Mouse (Mus musculus): ENCODE data around the gene Rab14. TPM values are rescaled to one million over a fixed set of nuclear protein-coding genes. Genes with fewer than 3 reads are reported as not detected.

Rab14 gene
- polyA plus RNA-seq, 1 experiment from 2014 or later = 432 TPM

DNA sequence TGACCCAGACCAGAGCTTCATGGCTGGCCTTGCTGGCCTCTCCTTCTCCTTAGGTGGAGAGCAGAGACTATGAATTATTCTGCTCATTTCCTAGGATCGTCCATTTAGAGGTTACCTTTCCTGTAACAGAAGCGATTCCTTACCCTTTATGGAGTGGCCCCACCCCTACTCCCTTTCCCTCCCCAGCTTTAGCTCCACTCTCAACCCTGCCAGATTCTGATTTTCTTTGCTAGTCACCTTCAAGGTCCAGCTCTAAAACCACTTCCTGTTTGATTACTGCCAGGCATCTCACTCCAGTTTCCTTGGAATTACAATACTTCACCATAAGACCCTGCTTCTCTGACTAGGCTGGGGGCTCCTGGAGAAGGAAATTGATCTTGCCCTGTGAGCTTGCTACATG, 15.8 kb upstream of the Rab14 start:
- 92% methylated on average over 2 of the region's 2 CpGs for WGBS
- H3K36me3 ChIP-seq (ENCODE audit: poor library complexity, severe bottlenecking) = no peaks in the 10 kb centered on the region
- peaks cover 13% of the 10 kb centered on the region for H3K4me1 ChIP-seq
- H3K27me3 ChIP-seq = no peaks in the 10 kb centered on the region
- H3K9ac ChIP-seq = no peak overlapping the region
- no peak overlapping the region for H3K4me3 ChIP-seq
- H3K9me3 ChIP-seq (replicated peaks) = no peaks in the 10 kb centered on the region
- H3K4me2 ChIP-seq = no peak overlapping the region
- ATAC-seq = no peak
- no peak overlapping the region for H3K27ac ChIP-seq

DNA sequence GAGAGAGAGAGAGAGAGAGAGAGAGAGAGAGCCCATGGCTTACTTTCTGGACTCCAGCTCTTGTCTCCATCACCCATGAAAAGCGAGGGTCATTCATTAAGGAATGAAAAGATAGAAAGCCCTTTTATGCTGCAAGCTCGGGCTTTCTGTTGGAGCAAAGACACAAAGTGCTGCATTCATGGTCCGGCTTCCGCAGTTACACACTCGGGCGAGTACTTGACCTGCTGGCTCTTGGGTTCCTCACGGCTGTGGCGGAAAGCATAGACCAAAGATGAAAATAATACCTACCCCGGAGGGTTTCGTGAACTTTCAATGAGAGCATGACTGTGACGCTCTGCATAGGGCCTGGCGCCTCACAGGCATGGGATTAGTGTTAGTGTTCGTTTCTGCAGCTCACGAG, 14.4 kb upstream of the Rab14 start:
- ATAC-seq = no peak
- H3K27ac ChIP-seq = no peak overlapping the region
- peaks cover 13% of the 10 kb centered on the region for H3K4me1 ChIP-seq
- peak overlapping the region; percentile 46 for H3K4me2 ChIP-seq
- no peaks in the 10 kb centered on the region for H3K27me3 ChIP-seq
- H3K36me3 ChIP-seq (ENCODE audit: poor library complexity, severe bottlenecking) = no peaks in the 10 kb centered on the region
- WGBS = 12% methylated on average over 14 of the region's 14 CpGs
- H3K9ac ChIP-seq = no peak overlapping the region
- no peak overlapping the region for H3K4me3 ChIP-seq
- no peaks in the 10 kb centered on the region for H3K9me3 ChIP-seq (replicated peaks)

DNA sequence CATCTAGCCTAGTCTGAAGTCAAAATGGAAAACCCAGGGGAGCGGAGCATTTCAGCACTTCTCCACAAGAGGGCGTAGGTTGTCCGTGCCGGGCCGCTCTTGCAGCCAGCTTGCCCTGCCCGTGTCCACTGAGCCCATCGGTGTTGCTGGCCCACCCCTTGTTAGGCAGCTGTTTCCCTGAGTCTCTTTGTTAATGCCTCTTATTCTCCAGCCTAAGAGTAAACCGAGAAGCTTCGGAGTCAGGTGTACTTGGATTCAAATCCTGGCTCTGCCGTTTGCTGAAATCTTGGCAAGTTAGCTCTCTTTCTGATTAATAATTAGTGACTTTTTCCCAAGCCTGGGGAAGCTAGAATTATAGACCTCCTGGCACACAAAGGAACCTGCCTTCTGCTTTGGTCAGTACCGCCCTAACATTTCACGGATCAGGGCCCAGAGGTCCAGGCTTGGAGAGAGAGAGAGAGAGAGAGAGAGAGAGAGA, 14.0 kb upstream of the Rab14 start:
- Histone ChIP-seq H3K27ac (no peak overlapping the region), H3K9me3 (replicated peaks) (no peaks in the 10 kb centered on the region), H3K9ac (no peak overlapping the region), H3K4me1 (peaks cover 13% of the 10 kb centered on the region), H3K36me3 (ENCODE audit: poor library complexity, severe bottlenecking) (no peaks in the 10 kb centered on the region), H3K4me2 (peak overlapping the region; percentile 46), H3K4me3 (no peak overlapping the region), H3K27me3 (no peaks in the 10 kb centered on the region)
- peak; percentile 81 for ATAC-seq
- under 1% methylated on average over 12 of the region's 12 CpGs for WGBS

DNA sequence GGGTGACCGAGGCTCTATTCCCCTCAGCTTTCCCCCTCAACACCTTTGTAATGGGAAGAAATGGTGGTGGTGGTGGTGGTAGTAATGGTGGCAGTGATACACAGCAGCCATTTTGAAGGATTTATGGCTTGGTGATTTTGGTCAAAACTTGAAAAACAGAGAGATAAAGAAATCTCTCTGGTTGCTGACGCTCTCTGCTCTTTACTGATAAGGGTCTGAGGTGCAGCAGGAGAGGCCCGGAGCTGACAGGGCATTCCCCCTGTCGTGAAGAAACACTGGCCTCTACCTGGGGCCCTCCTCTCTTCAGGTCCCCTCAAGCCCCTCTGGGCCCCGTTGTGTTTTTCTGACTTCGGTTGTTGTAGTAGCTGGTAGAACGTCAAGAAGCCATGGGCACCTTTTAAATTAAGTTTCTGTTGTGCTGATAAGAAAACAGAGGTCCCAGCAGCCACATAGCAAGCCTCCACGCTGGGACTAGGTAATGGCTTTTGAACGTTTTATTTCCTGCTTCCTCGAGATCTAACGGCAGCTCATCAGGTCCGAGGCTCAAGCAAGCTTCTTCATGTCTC, 12.5 kb upstream of the Rab14 start:
- H3K36me3 ChIP-seq (ENCODE audit: poor library complexity, severe bottlenecking) = no peaks in the 10 kb centered on the region
- no peak overlapping the region for H3K4me2 ChIP-seq
- no peak overlapping the region for H3K4me3 ChIP-seq
- peaks cover 13% of the 10 kb centered on the region for H3K4me1 ChIP-seq
- no peaks in the 10 kb centered on the region for H3K9me3 ChIP-seq (replicated peaks)
- no peak overlapping the region for H3K27ac ChIP-seq
- H3K27me3 ChIP-seq = no peaks in the 10 kb centered on the region
- H3K9ac ChIP-seq = no peak overlapping the region
- no peak for ATAC-seq
- 89% methylated on average over 12 of the region's 12 CpGs for WGBS

DNA sequence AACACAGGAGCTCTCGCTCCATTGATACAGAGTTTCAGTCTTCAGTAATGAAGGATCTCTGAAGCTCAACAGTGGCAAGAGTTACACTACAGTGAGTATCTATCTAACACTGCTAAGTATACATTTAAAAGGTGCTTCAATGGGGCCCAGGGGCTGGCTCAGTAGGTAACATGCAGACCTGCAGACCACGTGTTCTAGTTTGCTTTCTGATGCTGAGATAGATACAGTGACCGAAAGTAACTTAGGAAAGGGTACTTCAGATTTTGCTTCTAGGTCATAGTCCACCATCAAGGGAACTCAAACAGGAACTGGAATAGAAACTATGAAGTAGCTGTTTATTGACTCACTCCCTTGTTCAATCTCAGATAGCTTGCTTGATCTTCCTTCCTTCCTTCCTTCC, 10.8 kb upstream of the Rab14 start:
- 74% methylated on average over 3 of the region's 3 CpGs for WGBS
- ATAC-seq = no peak
- no peaks in the 10 kb centered on the region for H3K36me3 ChIP-seq (ENCODE audit: poor library complexity, severe bottlenecking)
- H3K27ac ChIP-seq = no peak overlapping the region
- H3K27me3 ChIP-seq = no peaks in the 10 kb centered on the region
- H3K4me3 ChIP-seq = no peak overlapping the region
- no peak overlapping the region for H3K9ac ChIP-seq
- no peaks in the 10 kb centered on the region for H3K9me3 ChIP-seq (replicated peaks)
- peaks cover 13% of the 10 kb centered on the region for H3K4me1 ChIP-seq
- no peak overlapping the region for H3K4me2 ChIP-seq

DNA sequence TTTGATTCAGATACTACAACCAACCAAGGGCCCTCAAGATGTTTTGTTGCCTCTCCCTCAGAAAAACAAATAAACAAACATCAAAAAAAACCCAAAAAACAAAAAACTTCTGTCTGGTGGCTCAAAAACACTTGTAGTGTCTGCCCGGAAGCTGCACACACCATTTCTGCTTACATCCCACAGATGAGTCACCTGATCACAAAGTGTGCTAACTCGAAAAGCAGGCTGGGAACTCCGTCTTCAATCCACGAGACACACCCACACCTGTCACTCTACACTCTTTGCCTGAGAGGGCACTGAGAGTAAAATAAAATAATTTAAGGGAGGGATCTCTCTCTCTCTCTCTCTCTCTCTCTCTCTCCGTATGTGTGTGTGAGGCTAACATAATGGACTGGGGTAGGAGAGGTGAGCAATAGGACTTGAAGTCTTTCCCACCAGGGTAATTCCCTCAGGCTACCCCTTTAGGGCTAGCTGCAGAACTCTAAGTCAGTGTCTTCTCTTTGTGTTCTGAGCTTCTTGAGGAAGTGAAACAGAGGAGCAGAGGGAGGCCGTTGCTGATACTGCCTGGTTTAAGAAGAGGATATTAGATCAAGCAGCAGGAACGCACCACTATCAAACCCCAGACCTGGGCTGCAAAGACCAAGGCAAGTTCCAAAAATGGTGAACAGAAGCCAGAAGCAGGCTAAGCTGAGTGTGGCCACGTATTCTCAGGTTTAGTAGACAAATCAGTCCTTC, 8.2 kb upstream of the Rab14 start:
- no peak overlapping the region for H3K27ac ChIP-seq
- H3K9me3 ChIP-seq (replicated peaks) = no peaks in the 10 kb centered on the region
- no peak overlapping the region for H3K4me3 ChIP-seq
- no peak for ATAC-seq
- H3K36me3 ChIP-seq (ENCODE audit: poor library complexity, severe bottlenecking) = no peaks in the 10 kb centered on the region
- H3K4me1 ChIP-seq = no peaks in the 10 kb centered on the region
- 0 out of 2 replicates have a peak, but pooled peaks cover 4% of the 10 kb centered on the region for H3K27me3 ChIP-seq
- no peak overlapping the region for H3K4me2 ChIP-seq
- WGBS = 74% methylated on average over 8 of the region's 8 CpGs
- H3K9ac ChIP-seq = no peak overlapping the region

DNA sequence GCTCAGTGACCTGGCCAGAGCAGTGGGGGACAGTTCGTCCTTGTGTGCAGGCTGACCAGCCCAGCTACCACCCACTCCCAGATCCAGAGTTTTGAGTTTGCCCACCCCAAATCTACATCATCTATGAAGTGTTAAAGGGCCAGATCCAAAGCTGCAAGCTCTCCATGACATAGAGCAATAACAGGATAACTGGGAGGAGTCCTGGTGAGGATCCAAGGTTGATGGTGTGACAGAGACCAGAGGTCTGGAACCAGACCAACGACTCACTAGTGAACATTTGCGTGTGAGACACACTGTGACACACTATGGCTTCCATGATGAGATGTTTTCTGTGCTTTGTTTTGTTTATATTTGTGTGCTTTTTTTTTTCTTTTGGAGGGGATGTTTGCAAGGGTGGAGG, 7.1 kb upstream of the Rab14 start:
- H3K27ac ChIP-seq = no peak overlapping the region
- no peaks in the 10 kb centered on the region for H3K9me3 ChIP-seq (replicated peaks)
- H3K9ac ChIP-seq = no peak overlapping the region
- ATAC-seq = no peak
- WGBS = 84% methylated on average over 3 of the region's 3 CpGs
- no peak overlapping the region for H3K4me3 ChIP-seq
- H3K36me3 ChIP-seq (ENCODE audit: poor library complexity, severe bottlenecking) = no peaks in the 10 kb centered on the region
- no peak overlapping the region for H3K4me2 ChIP-seq
- no peaks in the 10 kb centered on the region for H3K4me1 ChIP-seq
- H3K27me3 ChIP-seq = 0 out of 2 replicates have a peak, but pooled peaks cover 8% of the 10 kb centered on the region

DNA sequence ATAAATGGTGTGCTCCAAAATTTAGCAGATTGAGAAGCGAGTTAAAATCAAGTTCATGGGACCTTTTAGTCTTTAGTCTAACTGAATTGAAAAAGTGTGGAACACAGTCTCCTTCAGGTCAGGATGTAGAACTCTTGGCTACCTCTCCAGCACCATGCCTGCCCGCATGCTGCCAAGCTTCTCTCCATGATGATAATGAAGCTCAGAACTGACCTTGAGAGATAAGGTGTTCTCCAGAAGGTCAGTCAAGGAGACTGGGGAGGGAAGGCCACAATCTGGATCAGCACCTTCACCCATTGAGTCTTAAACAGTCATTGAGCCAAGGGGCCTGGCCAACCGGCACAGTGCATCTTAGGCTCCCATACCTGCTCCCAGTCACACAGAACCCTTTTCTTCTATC, 5.8 kb upstream of the Rab14 start:
- Histone ChIP-seq H3K4me1 (no peaks in the 10 kb centered on the region), H3K4me3 (no peak overlapping the region), H3K27me3 (0 out of 2 replicates have a peak, but pooled peaks cover 8% of the 10 kb centered on the region), H3K9me3 (replicated peaks) (no peaks in the 10 kb centered on the region), H3K9ac (no peak overlapping the region), H3K27ac (no peak overlapping the region), H3K4me2 (no peak overlapping the region), H3K36me3 (ENCODE audit: poor library complexity, severe bottlenecking) (no peaks in the 10 kb centered on the region)
- ATAC-seq = no peak
- WGBS = 88% methylated on average over 3 of the region's 3 CpGs

DNA sequence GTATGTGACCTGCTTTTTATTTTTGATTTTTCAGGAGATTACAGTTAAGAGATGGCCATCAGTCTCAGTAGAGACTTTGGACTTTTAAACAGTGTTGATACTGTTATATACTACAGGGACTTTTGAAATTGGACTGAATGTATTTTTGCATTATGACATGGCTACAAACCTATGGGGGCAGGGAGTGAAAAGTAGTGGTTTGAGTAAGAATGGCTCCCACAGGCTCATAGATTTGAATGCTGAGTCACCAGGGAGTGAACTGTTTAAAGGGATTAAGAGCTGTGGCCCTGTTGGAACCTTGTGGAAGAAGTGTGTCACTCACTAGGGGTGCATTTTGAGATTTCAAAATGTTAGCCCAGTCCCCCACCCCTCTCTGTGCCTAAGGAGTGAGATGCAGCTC, 2.8 kb upstream of the Rab14 start:
- peaks cover 13% of the 10 kb centered on the region for H3K4me1 ChIP-seq
- no peaks in the 10 kb centered on the region for H3K36me3 ChIP-seq (ENCODE audit: poor library complexity, severe bottlenecking)
- H3K4me2 ChIP-seq = no peak overlapping the region
- H3K4me3 ChIP-seq = no peak overlapping the region
- no peak overlapping the region for H3K9ac ChIP-seq
- no peak for ATAC-seq
- H3K27ac ChIP-seq = no peak overlapping the region
- 0 out of 2 replicates have a peak, but pooled peaks cover 8% of the 10 kb centered on the region for H3K27me3 ChIP-seq
- H3K9me3 ChIP-seq (replicated peaks) = no peaks in the 10 kb centered on the region

DNA sequence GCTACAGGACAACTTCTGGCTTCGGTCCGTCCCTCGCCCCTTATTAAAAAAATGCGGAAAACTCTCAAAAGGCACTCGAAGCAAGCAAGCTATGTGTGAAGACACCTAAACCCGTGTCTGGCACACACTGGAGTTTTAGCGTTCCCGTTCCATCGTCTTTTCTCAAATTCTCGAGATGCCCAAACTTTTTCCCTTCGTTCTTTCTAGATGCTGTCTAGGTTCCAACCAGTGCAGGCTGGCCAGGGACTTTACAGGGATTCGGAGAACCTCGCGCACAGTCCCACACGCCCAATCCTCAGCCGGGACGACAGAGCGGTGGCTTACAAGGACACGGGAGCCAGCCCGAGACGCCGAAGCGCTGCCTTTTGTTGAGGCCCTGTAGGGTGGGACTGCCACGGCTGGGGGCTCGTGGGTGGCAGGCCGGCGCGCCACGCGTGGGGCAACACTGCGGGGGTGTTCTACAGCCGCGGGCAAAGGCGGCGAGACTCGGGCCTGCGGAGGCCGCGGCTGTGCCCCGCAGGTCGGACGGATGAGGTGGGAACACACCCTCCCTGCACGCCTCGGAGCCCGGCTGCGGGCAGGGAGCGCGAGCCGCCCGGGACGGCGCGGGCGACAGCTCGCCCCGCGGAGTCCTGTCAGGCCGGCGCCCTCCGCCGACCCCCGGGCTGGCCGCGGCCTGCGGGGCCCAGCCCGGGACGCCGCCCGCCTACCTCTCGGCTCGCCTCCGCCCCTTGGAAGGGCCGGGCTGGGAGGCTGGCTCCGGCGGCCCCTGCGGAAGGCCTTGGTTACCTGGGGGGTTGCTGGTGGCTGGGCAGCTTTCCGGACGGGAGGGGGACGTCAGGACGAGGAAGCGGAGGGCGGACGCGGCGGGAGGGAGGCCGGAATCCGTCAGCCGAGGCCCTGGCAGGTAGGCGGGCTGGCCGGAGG, 686 bp downstream of the Rab14 start:
- H3K4me1 ChIP-seq = peaks cover 31% of the 10 kb centered on the region
- no peaks in the 10 kb centered on the region for H3K36me3 ChIP-seq (ENCODE audit: poor library complexity, severe bottlenecking)
- H3K9ac ChIP-seq = peak overlapping the region; percentile 100
- WGBS = under 1% methylated on average over 66 of the region's 90 CpGs
- peak overlapping the region; percentile 98 for H3K27ac ChIP-seq
- no peaks in the 10 kb centered on the region for H3K9me3 ChIP-seq (replicated peaks)
- H3K27me3 ChIP-seq = 0 out of 2 replicates have a peak, but pooled peaks cover 4% of the 10 kb centered on the region
- peak; percentile 73 for ATAC-seq
- peak overlapping the region; percentile 100 for H3K4me3 ChIP-seq
- peak overlapping the region; percentile 91 for H3K4me2 ChIP-seq

DNA sequence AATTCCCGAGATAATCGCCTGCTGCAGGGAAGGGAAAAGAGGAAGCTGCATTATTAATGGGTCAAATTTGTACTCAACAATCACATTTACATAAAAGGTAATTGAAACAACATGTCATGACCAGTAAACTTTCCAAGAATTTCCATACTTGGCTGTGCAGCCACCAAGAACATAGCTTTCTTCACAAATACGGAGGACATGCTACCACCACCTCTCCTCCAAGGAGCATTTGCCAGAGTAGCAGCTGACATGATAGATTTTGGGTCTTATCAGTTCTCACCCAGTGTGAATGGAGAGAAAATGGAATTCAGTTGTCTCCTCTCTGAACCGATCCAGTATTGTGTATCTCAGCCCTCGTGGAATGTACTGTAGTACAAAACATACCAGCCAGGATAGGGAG, 1.4 kb downstream of the Rab14 start:
- ATAC-seq = no peak
- Histone ChIP-seq H3K27me3 (0 out of 2 replicates have a peak, but pooled peaks cover 4% of the 10 kb centered on the region), H3K27ac (no peak overlapping the region; the same call in 1 of the 2 replicates)

More for the DNA sequence above, 1.4 kb downstream of the Rab14 start:
- Histone ChIP-seq H3K4me2 (peak overlapping the region; percentile 91), H3K4me3 (peak overlapping the region; percentile 100), H3K9ac (peak overlapping the region; percentile 100), H3K4me1 (peaks cover 31% of the 10 kb centered on the region), H3K36me3 (ENCODE audit: poor library complexity, severe bottlenecking) (no peaks in the 10 kb centered on the region), H3K9me3 (replicated peaks) (no peaks in the 10 kb centered on the region)
- 18% methylated on average over 5 of the region's 5 CpGs for WGBS

All from forebrain, embryonic 13.5 days (tissue).